Mouse (Mus musculus) C2C12 (cell line): ENCODE results near the gene Wfdc13.
"Not testable (repeated sequence)": the region's sequence is repeated elsewhere in the genome, so short reads cannot be mapped to it uniquely, and the experiment has no call there.

Experiments
- CEBPB ChIP-seq: IDR thresholded peaks from one replicate; pipeline ENCODE4 v1.6.1; 2011; ENCODE audit warnings: low read depth, mild to moderate bottlenecking, control low read depth, moderate library complexity
- CTCF ChIP-seq: IDR thresholded peaks from one replicate; pipeline ENCODE4 v1.5.1; 2011; ENCODE audit not compliant: control insufficient read depth, insufficient read depth, insufficient read length
- FOSL1 ChIP-seq: IDR thresholded peaks from one replicate; pipeline ENCODE4 v1.8.0; 2011; ENCODE audit warnings: mild to moderate bottlenecking, low read length; ENCODE audit not compliant: poor library complexity, insufficient read depth, severe bottlenecking
- MAX ChIP-seq: IDR thresholded peaks from one replicate; pipeline ENCODE4 v1.6.1; 2011; ENCODE audit warnings: mild to moderate bottlenecking, control low read depth
- MYOD1 ChIP-seq: IDR thresholded peaks from one replicate; pipeline ENCODE4 v1.6.1; 2011; ENCODE audit warnings: low read depth; ENCODE audit not compliant: control insufficient read depth, insufficient read length
- MYOG ChIP-seq: IDR thresholded peaks from one replicate; pipeline ENCODE4 v1.6.1; 2011; ENCODE audit not compliant: control insufficient read depth, insufficient read length; ENCODE audit errors: extremely low read depth
- USF1 ChIP-seq: IDR thresholded peaks from one replicate; pipeline ENCODE4 v1.6.1; 2011; ENCODE audit warnings: low read depth, mild to moderate bottlenecking, control low read depth, moderate library complexity

GRCm38 (mm10) chr2:164716194-164716786 is 31.4 kb downstream of the Wfdc13 start:
- TF ChIP-seq MYOG, CTCF, USF1, CEBPB, MAX, FOSL1, MYOD1: not testable (repeated sequence)
